Mouse (Mus musculus) lung, embryonic 15.5 days (tissue): ENCODE results near the gene Nat8f3. TPM values are rescaled to one million over a fixed set of nuclear protein-coding genes. Genes with fewer than 3 reads are reported as not detected.
A peak's percentile ranks its signal among the peaks of the same experiment; 100 is the strongest.
"Not testable (repeated sequence)": the region's sequence is repeated elsewhere in the genome, so short reads cannot be mapped to it uniquely, and the experiment has no call there.

Source experiments
- ATAC-seq: fragments of 200-750 bp; cut with Nextera tagmentation; 2 replicates; pipeline ENCODE4 v1.8.0; 2017; ENCODE audit warnings: moderate number of reproducible peaks, borderline replicate concordance; ENCODE audit not compliant: low FRiP score, low TSS enrichment; ENCODE audit errors: extremely low read depth
- H3K27ac ChIP-seq: fragments of 300-500 bp; sonication (generic); 2 replicates; pipeline ENCODE4 v1.5.1; 2015; ENCODE audit warnings: moderate library complexity, mild to moderate bottlenecking, inconsistent platforms
- H3K27me3 ChIP-seq: fragments of 300-500 bp; sonication (generic); 2 replicates; pipeline ENCODE4 v1.6.1; 2015; ENCODE audit warnings: inconsistent platforms
- H3K36me3 ChIP-seq: fragments of 300-500 bp; sonication (generic); 2 replicates; pipeline ENCODE4 v1.6.1; 2015; ENCODE audit warnings: inconsistent platforms
- H3K4me1 ChIP-seq: fragments of 300-500 bp; sonication (generic); 2 replicates; pipeline ENCODE4 v1.6.1; 2015; ENCODE audit warnings: inconsistent platforms
- H3K4me2 ChIP-seq: fragments of 300-500 bp; sonication (generic); 2 replicates; pipeline ENCODE4 v1.6.1; 2015; ENCODE audit warnings: inconsistent platforms, mild to moderate bottlenecking, moderate library complexity
- H3K4me3 ChIP-seq: fragments of 300-500 bp; sonication (generic); 2 replicates; pipeline ENCODE4 v1.5.1; 2015; ENCODE audit warnings: mild to moderate bottlenecking, inconsistent platforms
- H3K9ac ChIP-seq: fragments of 300-500 bp; sonication (generic); 2 replicates; pipeline ENCODE4 v1.6.1; 2015; ENCODE audit warnings: inconsistent platforms
- H3K9me3 ChIP-seq: fragments of 300-500 bp; sonication (generic); 2 replicates; pipeline ENCODE4 v1.6.1; 2016; ENCODE audit warnings: inconsistent platforms
- WGBS: fragments of 180-500 bp; shearing (Covaris S2); methylation state at CpG from one replicate; pipeline ENCODE4 v1.1.7; 2015; 5-methylcytosine and 5-hydroxymethylcytosine counted together
- polyA plus RNA-seq: library from polyadenylated mRNA; unstranded; fragments of >200 nt; fragmentation: Nextera tagmentation; extraction: Ambion mirVana; gene quantifications from 2 replicates; pipeline ENCODE4 v1.2.1, GENCODE M21; 2015

Gene Nat8f3
- polyA plus RNA-seq, result 0.23 TPM in 1 of 2 replicates, not detected in the other

DNA sequence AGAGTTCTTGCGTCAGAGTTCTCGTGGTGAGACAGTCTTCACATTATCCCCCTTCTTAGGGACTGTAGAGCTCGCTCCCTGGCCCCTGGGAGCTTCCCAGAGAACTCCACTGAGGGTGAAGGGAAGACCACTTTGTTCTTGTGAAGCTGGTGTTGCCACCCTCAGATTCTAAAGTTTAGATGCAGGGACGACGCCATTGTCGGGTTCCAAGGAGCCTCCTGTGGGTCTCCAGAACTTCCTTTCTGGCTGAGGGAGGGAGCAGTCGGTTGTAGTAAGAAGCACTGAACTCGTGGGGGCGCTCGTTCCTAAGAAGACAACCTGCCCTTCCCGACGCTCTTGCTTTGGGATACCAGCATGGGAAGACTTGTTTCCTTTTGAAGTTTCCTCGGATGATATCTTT is at the start of gene Nat8f3:
Nat8f3 (minus strand) TSS at position 223 of the 400 bp plus-strand sequence.
- H3K4me3 ChIP-seq, H3K4me1 ChIP-seq, H3K4me2 ChIP-seq, H3K27me3 ChIP-seq, ATAC-seq, H3K9me3 ChIP-seq, H3K9ac ChIP-seq, H3K27ac ChIP-seq, H3K36me3 ChIP-seq: not testable (repeated sequence)
- 58% methylated on average over 13 of the region's 13 CpGs for WGBS

DNA sequence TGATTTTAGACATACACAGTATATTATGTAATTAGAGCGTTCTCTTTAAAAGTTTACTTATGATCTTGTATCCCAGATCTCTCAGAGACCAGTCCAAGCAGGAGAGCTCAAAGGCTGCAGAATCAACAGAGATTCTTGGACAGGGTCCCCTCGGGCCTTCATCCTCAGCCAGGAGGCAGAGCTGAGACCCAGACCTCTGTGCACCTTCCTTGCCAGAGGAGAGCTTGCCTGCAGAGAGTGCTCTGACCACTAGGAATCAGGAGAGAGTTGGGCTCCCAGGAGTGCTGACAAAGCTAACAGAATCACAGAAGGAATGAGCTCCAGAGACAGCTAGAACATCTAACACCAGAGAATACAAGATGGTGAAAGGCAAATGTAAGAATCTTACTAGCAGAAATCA is 47.8 kb upstream of the Nat8f3 start:
- WGBS, result 76% methylated on average over 2 of the region's 2 CpGs
- Histone ChIP-seq H3K9me3 (no peaks in the 10 kb centered on the region), H3K4me1 (no peaks in the 10 kb centered on the region), H3K27me3 (no peaks in the 10 kb centered on the region), H3K4me2 (no peak overlapping the region), H3K4me3 (no peak overlapping the region), H3K9ac (no peak overlapping the region), H3K27ac (no peak overlapping the region), H3K36me3 (no peaks in the 10 kb centered on the region)
- ATAC-seq, result no peak

DNA sequence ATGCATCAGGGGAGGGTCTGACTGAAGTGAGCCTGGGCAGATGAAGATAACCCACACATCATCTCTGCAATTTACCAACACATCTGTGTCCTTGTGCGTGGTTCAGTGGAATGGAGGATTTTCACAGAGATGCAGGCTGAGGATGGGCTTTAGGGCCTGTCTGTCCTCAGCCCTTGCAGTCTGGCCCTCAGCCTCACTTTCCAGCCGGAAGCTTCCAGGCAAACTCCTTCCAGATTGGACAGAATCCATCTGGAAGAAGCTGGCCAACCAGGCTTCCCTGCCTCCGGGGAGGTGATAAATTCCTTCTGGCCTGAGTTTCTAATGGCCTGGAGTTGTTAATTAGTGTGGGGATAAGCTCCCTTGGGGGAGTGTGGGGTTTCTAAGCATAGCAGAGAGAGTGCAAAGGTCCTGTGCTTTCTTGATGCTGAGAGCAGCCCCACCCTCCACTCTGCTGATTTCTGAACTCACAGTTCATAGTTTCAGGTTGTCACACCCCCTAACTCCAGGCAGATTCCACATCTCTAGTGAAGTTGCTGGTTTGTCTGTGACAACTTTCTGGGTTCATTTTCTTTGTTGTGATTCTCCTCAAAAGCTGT is 45.5 kb upstream of the Nat8f3 start:
- ATAC-seq, H3K36me3 ChIP-seq, H3K27me3 ChIP-seq, H3K9me3 ChIP-seq, H3K4me3 ChIP-seq, H3K27ac ChIP-seq, H3K9ac ChIP-seq, H3K4me2 ChIP-seq, H3K4me1 ChIP-seq: not testable (repeated sequence)
- 52% methylated on average over 3 of the region's 3 CpGs for WGBS

DNA sequence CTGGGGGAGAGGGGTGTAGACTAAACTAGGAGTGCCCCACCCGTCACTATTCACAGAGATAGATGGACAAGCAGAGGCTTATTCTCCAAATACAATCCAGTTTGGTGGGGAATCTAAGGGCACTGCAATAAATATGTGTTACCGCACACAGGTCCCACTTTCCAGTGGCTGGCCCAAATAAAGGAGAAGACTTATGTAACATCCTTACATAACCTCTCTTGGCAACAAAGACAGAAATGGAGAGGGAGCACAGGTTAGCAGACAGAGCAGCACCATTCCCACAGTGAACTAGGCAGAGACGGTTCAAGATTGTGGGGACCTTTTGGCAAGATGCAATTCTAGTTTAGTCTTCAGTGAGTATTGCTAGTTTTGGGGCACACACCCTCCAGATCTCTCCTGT is 45.0 kb upstream of the Nat8f3 start:
- H3K27ac ChIP-seq, H3K9me3 ChIP-seq, H3K4me1 ChIP-seq, H3K4me2 ChIP-seq, H3K27me3 ChIP-seq, H3K4me3 ChIP-seq, H3K36me3 ChIP-seq, ATAC-seq, H3K9ac ChIP-seq: not testable (repeated sequence)
- 89% methylated on average over 3 of the region's 3 CpGs for WGBS

DNA sequence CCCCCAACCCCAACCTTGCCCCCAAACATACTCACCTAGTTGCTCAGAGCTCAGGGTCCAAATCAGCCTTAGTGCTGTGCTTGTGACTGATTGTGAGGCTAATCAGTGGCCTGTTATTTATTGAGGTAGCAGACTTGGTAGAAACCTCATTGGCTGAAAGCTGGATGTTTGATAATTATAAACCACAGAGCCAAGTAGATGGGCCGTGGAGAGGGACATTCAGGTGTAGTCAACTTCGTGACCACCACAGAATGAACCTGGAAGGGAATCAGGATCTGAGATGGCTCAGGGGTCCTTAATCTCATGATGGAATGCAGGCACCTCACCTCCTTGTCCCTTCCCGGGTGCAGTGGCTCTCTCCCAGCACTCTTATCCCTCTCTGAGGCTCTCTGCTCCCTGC is 44.2 kb upstream of the Nat8f3 start:
- not testable (repeated sequence) for H3K4me2 ChIP-seq, H3K4me1 ChIP-seq, H3K27ac ChIP-seq, ATAC-seq, H3K9me3 ChIP-seq, H3K4me3 ChIP-seq, H3K36me3 ChIP-seq, H3K9ac ChIP-seq, H3K27me3 ChIP-seq
- 60% methylated on average over 3 of the region's 3 CpGs for WGBS

DNA sequence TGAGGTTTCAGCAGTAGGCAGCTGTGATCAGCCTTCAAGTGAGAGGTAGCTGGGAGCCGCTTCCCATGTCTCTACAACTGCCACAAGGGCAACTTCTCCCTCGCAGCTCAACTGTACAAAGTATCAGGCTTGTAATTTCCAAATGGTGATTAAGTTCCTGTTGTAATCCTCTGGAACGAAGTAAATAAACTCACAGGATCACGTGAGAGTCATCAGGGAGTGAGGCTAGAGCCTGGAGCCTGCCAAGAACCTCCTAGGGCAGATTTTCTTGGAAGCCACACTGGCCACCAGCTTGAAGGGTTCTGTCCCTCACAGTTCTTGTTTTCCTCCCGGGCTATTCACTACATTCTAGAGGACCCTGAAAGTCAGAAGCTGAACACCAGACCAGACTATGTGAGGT is 37.6 kb upstream of the Nat8f3 start:
- H3K36me3 ChIP-seq, H3K9me3 ChIP-seq, H3K27me3 ChIP-seq, H3K4me3 ChIP-seq, ATAC-seq, H3K9ac ChIP-seq, H3K4me1 ChIP-seq, H3K4me2 ChIP-seq, H3K27ac ChIP-seq: not testable (repeated sequence)
- WGBS, result 61% methylated on average over 5 of the region's 5 CpGs

DNA sequence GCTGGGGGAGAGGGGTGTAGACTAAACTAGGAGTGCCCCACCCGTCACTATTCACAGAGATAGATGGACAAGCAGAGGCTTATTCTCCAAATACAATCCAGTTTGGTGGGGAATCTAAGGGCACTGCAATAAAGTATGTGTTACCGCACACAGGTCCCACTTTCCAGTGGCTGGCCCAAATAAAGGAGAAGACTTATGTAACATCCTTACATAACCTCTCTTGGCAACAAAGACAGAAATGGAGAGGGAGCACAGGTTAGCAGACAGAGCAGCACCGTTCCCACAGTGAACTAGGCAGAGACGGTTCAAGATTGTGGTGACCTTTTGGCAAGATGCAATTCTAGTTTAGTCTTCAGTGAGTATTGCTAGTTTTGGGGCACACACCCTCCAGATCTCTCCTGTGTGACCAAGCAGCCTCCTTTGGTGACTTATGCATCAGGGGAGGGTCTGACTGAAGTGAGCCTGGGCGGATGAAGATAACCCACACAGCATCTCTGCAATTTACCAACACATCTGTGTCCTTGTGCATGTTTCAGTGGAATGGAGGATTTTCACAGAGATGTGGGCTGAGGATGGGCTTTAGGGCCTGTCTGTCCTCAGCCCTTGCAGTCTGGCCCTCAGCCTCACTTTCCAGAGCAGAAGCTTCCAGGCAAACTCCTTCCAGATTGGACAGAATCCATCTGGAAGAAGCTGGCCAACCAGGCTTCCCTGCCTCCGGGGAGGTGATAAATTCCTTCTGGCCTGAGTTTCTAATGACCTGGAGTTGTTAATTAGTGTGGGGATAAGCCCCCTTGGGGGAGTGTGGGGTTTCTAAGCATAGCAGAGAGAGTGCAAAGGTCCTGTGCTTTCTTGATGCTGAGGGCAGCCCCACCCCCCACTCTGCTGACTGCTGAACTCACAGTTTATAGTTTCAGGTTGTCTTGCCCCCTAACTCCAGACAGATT is 2.2 kb downstream of the Nat8f3 start:
- 75% methylated on average over 5 of the region's 6 CpGs for WGBS
- not testable (repeated sequence) for H3K27me3 ChIP-seq, H3K9ac ChIP-seq

DNA sequence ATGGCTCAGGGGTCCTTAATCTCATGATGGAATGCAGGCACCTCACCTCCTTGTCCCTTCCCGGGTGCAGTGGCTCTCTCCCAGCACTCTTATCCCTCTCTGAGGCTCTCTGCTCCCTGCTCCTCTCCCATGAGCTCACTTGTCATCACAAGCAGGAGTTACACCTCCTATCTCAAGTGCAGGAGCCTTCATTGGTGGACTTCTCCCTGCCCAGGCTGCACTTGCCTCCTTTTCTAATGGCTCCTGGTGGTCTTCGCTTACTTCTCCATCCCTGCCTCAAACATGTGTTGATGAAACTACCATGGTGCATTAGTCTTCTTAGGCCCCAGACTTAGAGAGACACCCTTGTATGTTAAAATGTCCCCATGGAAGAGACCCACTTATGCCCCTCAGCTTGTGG is 2.9 kb downstream of the Nat8f3 start:
- not testable (repeated sequence) for H3K4me1 ChIP-seq, H3K27me3 ChIP-seq, H3K9me3 ChIP-seq, H3K36me3 ChIP-seq, H3K27ac ChIP-seq, H3K4me3 ChIP-seq, H3K9ac ChIP-seq, H3K4me2 ChIP-seq, ATAC-seq
- 92% methylated on average over 1 of the region's 2 CpGs for WGBS

More for the DNA sequence above, 2.2 kb downstream of the Nat8f3 start:
- H3K9me3 ChIP-seq, H3K4me1 ChIP-seq, H3K36me3 ChIP-seq, H3K27ac ChIP-seq, ATAC-seq, H3K4me3 ChIP-seq, H3K4me2 ChIP-seq: not testable (repeated sequence)

DNA sequence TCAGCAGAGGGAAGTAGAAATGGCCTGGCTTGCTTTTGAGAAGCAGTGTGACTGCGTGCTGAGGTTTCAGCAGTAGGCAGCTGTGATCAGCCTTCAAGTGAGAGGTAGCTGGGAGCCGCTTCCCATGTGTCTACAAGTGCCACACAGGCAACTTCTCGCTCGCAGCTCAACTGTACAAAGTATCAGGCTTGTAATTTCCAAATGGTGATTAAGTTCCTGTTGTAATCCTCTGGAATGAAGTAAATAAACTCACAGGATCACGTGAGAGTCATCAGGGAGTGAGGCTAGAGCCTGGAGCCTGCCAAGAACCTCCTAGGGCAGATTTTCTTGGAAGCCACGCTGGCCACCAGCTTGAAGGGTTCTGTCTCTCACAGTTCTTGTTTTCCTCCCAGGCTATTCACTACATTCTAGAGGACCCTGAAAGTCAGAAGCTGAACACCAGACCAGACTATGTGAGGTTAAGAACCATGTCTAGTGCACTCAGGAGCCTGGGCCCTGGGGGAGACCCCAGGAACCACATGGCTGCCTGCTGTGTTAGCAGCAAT is 9.8 kb downstream of the Nat8f3 start:
- not testable (repeated sequence) for H3K36me3 ChIP-seq, H3K27ac ChIP-seq, H3K4me2 ChIP-seq, H3K27me3 ChIP-seq, H3K9ac ChIP-seq, H3K4me3 ChIP-seq, H3K4me1 ChIP-seq, H3K9me3 ChIP-seq
- ATAC-seq, result peak; percentile 27; the same call in 1 of the 2 replicates
- 26% methylated on average over 3 of the region's 6 CpGs for WGBS

DNA sequence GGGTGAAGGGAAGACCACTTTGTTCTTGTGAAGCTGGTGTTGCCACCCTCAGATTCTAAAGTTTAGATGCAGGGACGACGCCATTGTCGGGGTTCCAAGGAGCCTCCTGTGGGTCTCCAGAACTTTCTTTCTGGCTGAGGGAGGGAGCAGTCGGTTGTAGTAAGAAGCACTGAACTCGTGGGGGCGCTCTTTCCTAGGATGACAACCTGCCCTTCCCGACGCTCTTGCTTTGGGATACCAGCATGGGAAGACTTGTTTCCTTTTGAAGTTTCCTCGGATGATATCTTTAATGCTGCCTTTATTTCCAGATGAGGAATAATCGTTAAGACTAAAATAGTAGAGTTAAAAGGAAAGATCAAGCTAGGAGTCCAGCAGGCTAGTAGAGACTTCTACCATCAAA is 52.4 kb downstream of the Nat8f3 start, which contains the start of gene Nat8f7:
Nat8f7 (minus strand) TSS at position 101 of the 400 bp plus-strand sequence.
- not testable (repeated sequence) for H3K9ac ChIP-seq, H3K4me2 ChIP-seq, H3K27ac ChIP-seq, H3K4me3 ChIP-seq, H3K36me3 ChIP-seq, H3K4me1 ChIP-seq, ATAC-seq, H3K27me3 ChIP-seq, H3K9me3 ChIP-seq
- WGBS, result 80% methylated on average over 10 of the region's 10 CpGs

DNA sequence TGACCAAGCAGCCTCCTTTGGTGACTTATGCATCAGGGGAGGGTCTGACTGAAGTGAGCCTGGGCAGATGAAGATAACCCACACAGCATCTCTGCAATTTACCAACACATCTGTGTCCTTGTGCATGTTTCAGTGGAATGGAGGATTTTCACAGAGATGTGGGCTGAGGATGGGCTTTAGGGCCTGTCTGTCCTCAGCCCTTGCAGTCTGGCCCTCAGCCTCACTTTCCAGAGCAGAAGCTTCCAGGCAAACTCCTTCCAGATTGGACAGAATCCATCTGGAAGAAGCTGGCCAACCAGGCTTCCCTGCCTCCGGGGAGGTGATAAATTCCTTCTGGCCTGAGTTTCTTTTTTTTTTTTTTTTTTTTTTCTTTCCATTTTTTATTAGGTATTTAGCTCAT is 55.9 kb downstream of the Nat8f3 start:
- not testable (repeated sequence) for H3K4me3 ChIP-seq, H3K36me3 ChIP-seq, H3K27me3 ChIP-seq, ATAC-seq, H3K9me3 ChIP-seq, H3K4me2 ChIP-seq, H3K9ac ChIP-seq, H3K4me1 ChIP-seq, H3K27ac ChIP-seq
- WGBS, result 80% methylated on average over 1 of the region's 1 CpGs

DNA sequence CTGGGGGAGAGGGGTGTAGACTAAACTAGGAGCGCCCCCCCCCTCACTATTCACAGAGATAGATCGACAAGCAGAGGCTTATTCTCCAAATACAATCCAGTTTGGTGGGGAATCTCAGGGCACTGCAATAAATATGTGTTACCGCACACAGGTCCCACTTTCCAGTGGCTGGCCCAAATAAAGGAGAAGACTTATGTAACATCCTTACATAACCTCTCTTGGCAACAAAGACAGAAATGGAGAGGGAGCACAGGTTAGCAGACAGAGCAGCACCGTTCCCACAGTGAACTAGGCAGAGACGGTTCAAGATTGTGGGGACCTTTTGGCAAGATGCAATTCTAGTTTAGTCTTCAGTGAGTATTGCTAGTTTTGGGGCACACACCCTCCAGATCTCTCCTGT is 56.3 kb downstream of the Nat8f3 start:
- ATAC-seq, H3K4me1 ChIP-seq, H3K4me3 ChIP-seq, H3K36me3 ChIP-seq, H3K9me3 ChIP-seq, H3K9ac ChIP-seq, H3K27ac ChIP-seq, H3K4me2 ChIP-seq, H3K27me3 ChIP-seq: not testable (repeated sequence)
- WGBS, result 88% methylated on average over 5 of the region's 5 CpGs
